Mouse (Mus musculus) cerebellum, adult 9-10 months (tissue): ENCODE results near the gene Stk10.
"Not testable (repeated sequence)": the region's sequence is repeated elsewhere in the genome, so short reads cannot be mapped to it uniquely, and the experiment has no call there.

Source experiments
- DNase-seq: peaks from one replicate; pipeline ENCODE4 v3.0.0; 2022

Gene Stk10

DNA sequence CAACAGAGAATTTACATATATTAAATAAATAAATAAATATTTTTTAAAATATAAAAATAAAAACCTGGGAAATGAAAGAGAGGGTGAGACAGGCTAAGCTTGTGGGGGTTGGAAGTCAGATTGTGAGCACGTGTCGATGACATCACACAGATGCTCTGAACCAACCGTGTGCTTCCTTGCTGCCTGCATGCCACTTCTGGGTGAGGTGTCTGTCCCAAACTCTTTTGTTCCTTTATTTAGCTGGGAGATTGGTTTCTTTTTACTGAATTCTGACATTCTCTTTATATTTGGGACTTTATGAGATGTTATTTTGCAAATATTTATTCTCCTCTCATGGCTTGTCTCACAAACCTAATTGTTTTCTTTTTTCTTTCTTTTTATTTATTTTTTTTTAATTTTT lies 72.8 kb downstream of the Stk10 start:
- DNase-seq, result no peak

DNA sequence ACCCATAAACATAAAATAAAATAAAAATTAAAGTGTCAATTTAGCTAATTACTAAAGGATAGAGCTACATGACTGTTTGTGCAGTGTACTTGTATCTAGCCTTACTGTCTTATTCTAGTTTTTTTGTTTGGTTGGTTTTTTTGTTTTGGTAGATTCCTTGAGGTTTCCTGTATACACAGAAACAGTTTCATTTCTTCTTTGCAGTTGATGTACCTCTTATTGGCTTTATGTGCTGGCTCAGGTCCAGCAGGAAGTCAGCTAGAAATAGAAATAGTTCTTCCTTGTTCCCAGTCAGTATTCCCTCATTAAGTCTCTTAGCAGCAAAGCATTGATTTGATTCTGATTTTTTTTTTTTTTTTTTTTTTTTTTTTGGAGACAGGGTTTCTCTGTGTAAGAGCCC lies 74.2 kb downstream of the Stk10 start:
- DNase-seq, result no peak

DNA sequence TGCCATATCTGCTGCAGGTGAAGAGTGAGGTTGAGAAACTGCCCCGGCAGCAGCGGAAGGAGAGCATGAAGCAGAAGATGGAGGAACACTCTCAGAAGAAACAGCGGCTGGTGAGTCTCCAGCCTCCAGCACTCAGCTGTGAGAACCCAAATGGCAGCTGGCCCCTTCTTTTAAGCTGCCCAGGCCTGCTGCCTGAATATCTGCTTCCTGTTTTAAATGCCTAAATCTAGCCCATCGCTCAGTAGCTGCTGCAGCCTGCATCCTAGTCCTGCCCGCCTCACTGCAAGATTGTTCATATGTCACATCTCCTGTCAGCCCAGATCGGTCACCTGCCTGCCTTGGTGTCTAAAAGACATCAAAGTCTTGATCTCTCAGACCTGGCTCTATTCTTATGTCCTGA lies 77.5 kb downstream of the Stk10 start:
- DNase-seq, result no peak

DNA sequence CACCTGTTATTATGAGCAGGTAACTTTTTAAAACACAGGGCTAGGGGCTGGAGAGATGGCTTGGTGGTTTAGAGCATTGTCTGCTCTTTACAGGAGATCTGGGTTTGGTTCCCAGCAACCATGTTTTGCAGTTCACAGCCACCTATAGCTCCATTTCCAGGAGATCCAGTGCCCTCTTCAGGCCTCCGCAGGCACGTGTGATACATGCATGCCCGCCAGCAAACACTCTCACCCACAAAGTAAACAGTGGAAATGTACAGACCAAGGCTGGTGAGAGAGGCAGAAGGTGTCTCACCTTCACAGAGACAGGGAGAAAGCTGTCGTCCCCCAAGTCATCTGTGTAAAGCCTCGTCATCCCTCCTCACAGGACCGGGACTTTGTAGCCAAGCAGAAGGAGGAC lies 79.2 kb downstream of the Stk10 start:
- no peak for DNase-seq

DNA sequence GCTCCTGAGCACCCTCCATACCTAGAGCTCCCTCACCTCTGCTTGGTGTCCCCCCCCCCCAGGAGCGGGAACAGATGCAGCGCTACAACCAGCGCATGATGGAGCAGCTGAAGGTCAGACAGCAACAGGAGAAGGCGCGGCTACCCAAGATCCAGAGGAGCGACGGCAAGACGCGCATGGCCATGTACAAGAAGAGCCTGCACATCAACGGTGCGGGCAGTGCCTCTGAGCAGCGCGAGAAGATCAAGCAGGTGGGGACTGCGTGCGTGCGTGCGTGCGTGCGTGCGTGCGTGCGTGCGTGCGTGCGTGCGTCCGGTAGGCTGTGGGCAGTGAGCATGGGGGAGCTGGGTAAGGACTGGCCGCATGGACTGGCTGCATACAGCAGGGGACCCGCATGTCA lies 81.4 kb downstream of the Stk10 start:
- no peak for DNase-seq

DNA sequence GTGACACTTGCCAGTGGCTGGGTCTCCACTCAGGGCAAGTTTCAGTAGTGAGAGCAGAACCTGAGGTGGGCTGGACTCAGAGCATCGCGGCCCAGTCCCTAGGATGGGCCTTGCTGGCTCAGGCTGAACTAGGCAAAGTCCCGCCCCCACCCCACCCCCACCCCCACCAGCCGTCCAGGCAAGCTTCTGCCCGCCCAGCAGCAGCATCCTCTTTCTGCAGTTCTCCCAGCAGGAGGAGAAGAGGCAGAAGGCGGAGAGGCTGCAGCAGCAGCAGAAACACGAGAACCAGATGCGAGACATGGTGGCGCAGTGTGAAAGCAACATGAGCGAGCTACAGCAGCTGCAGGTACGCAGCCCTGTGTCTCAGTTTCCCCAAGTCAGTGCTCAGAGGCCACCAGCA lies 82.5 kb downstream of the Stk10 start:
- no peak for DNase-seq

DNA sequence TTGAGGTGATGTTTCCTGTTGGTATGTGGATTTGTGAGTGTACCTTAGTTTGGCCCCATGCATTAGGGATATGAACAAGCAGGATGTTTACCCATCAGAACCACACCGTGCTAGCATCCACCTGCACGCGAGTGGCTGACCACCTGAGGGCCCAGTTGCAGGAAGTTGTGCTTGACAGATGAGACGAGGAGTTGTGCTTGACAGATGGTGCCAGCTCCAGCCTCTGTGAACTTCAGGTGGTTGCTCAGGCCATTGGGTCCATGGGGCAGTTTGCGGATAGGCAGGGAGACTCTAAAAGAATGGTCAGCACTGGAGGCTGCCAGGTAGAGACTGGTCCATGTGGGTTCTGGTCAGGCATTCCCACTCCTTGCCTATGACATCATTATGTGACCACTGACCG lies 83.0 kb downstream of the Stk10 start:
- DNase-seq, result no peak

DNA sequence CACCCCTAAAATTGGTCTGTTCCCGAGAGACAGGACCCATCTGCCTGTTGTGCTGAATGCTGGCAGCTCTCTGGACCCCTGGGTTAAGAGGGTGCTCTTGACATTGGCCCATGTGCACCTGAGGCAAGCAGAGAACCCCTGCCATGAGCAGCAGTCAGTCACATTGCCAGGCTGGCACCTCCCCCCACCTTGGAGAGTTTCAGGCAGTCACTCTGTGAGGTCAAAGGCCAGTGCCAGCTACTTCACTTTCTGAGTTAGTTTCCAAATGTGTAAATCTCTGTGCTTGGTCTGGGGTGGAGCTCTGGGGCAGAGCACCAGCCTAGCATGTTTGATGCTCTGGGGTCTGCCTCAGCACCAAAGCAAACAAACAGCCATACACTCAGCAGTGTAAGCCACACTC lies 84.9 kb downstream of the Stk10 start:
- DNase-seq, result no peak

DNA sequence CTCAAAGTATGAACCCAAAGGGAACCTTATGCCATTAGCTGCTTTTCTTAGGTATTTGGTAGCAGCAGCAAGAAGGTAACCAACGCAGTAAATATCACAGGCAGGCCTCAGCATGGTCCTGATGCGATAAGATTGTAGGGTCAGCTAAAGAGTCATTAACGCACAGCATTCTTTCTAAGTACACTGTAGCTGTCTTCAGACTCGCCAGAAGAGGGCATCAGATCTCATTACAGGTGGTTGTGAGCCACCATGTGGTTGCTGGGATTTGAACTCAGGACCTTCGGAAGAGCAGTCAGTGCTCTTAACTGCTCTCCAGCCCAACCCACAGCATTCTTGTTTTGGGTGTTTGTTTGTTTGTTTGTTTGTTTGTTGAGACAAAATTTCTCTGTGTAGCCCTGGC lies 85.5 kb downstream of the Stk10 start:
- DNase-seq, result not testable (repeated sequence)

DNA sequence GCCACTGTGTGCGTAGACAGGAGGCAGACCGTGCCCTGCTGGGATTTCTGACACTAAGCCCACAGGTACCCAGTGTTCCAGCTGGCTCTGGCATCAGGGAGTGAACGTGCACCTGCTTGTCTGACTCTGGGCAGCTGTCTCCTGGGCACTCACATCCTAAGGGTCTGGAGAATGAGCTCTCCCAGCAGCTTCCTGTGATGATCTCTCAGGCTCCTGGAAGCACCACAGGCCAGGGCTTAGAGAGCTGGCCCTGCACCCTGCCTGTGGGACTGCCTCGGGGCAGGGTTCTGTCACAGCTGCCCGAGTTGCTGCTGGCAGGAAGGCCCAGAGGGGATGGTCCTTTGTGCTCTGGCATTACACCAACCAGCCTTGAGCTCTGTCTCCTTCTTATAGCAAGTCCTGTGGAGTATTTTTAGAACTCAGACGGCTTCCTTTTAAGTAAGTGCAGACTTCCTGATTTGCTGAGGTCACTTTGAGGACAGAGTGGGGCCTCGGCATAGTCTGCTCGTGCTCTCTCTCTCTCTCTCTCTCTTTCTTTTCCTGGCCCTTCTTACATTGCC lies 86.2 kb downstream of the Stk10 start:
- no peak for DNase-seq

DNA sequence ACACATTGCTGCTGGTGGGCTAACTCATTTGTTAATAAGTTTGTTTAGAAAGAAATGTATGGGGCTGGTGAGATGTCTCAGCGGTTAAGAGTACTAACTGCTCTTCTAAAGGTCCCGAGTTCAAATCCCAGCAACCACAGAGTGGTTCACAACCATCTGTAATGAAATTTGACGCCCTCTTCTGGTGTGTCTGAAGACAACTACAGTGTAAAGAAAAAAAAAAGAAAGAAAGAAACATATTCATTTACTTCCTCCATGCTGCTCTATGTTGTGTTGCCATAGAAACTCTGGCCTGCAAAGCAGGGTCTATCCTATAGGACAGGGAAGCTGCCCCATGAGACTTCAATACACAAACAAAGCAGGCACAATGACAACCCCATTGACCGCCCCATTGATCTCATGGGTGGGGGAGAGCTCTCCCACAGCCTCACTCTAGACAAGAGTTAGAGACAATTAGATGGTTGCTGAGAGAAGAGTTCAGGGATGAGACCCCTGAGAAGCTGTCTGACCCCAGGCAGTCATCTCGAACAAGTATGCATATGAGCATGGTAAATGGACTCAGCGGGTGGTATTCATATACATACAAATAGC lies 86.9 kb downstream of the Stk10 start:
- DNase-seq, result no peak

DNA sequence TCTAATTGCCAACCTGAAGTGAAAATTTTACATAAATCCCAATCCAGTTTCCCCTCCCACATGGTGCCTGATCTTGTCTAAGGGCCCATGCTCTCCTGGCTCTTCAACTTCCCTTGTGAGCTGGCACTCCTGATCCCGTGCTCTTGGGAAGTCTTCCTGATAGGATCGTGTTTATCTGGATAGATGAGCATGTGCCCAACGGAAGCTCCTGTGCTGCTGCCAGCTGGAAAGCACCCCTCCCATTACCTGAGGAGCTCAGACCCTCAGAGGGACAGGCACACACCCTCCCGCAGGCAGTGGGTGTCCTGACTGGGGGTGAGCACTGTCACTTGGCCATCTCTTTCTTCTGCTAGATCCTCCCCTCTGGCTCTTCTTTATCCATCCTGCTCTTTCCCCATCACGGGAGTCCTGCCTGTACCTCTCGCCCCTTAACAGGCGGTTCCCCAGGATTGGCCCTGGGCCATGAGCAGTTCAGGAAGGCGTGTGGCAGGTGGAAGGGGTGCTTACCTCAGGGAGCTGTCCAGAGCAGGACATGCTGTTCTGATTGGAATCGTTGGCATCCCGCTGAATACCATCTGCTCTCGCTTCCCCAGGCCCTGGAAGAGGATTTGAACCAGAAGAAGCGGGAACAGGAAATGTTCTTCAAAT lies 88.8 kb downstream of the Stk10 start:
- peak; percentile 99 for DNase-seq

DNA sequence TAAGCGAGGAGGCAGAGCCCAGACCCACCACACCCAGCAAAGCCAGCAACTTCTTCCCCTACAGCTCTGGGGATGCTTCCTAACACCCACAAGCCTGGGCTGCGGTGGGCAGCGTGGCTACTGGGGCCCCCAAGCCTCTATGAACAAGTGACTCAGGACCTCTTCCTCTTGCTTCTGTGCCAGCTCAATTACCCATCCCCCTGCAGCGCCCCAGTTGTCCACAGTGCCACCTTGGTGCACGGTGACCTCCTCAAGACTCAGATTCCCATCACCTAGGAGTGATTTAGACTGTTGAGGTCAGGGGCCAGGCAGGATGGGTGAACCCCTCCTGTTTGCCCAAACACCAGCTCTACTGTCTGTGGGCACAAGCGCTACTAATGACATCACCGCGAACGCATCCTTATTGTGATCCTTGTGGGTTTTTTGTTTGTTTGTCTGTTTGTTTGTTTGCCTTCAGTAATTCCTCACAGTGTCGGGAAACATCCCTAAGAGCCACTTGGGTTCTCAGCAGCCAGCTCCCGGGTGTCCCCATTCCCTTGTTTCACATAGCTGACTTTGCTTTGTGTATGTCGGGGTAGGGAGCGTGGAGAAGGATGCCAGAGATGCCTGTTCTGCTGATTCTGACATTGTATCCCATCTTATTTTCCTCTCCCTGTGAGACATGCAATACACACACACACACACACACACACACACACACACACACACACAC lies 89.5 kb downstream of the Stk10 start:
- no peak for DNase-seq

DNA sequence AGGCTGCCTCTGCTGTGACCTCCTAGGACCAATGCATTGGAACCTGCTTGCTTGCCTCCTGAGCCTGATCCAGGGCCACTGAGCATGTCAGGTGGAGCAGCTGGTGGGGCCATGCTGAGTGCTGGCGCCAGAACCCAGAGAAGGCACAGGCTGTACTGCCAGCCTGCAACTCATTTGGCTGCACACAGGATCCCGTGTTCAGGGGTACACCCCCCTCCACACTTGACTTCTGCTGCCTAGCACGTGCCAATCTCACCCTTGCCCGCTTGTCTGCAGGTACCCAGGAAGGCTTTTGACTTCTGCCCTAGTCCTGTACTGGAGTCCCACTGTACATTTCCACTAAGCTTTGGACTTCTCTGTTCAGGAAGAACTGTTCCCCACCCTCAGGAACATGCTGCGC lies 90.1 kb downstream of the Stk10 start:
- peak; percentile 99 for DNase-seq

DNA sequence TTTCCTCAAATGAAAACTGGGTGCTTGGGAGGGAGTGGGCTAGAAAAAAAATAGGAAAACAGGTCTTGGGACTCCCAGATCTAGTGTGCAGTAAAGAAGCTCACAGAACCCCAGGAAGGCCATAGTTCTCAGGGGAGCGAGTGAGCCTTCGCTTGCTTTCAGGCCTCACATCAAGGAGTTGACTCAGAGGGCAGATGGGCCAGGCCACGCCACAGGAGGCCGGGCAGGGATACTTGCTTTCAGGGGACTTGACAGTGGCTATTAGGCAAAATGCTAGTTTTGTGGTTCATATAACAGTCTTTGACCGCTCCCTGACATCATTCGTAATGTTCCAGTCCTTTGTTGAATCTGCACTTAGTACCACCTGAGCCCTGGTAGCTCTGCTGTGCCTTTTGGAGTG lies 90.8 kb downstream of the Stk10 start:
- DNase-seq, result peak; percentile 76

DNA sequence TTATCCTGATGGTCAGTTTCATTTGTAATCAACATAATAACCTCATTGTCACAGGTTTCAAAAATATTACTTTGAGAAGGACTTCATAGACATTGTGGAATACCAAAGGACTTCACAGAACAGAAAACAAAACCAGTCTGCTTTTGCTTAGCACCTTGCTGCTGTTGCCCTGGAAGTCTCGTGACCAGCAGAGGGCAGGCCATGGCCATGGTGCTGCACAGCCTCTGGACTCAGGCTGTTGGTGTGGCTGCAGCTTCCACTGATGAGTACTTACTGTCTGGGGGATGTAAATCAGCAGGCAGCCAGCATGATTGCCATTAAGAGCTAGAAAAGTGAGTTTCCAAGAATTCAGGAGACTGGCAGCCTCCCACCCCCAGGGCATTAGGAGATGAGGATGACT lies 92.6 kb downstream of the Stk10 start:
- DNase-seq, result peak; percentile 75

DNA sequence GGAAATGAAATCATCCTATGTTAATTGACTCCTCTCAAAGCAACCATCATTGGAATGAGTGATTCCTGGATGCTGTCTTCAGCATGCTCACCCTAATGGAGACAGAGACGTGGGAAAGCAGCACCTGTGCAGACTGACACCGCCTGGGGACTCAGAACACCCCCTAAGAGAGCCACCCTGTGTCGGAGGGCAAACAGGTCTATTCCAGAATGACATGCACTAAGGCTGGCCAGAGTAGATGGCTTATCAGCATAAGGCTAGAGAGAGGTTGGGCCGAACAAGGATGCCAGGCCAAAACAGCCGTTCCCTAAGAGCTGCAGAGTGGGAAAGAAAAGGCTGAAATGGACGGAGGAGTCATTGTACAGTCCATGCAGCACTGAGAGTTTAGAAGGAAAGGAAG lies 93.0 kb downstream of the Stk10 start:
- no peak for DNase-seq

DNA sequence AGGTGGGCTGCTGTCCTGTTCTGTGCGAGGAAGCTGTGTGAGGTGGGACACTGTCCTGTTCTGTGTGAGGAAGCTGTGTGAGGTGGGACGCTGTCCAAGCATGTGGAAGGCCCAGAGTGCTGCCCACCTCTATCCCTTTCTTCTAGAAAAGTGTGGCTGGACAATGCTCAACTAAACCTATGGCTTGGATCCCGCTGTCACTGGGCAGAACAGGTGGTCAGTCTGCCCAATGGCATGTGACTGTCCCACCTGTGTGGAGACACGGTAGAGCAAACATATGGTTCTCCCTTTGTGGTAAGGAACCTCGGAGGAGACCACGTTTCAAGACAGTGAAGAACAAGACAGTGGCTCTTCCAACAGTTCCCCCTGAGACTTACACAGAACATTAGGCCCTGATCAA lies 94.8 kb downstream of the Stk10 start:
- peak; percentile 73 for DNase-seq

DNA sequence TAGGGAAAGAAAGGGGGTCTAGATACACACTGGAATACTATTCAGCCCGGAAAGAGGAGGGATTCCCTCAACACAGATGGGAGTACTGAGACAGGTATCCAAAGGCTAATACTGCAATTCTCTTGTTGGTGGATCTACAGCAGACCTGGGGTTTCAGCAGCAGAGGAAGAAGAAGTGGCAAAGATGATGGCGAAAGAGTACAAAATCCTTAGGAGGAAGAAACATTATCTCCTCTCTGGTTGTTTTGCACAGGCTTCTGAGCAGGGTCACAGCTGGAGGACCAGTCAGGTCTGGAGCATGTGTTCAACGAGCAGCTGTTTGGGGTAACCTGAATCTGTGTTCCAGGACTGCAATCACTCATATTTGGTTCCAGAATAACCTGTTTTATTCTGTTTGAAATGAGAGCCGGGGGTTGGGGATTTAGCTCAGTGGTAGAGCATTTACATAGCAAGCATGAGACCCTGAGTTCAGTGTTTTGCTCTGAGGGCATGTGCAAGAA lies 96.7 kb downstream of the Stk10 start:
- no peak for DNase-seq

DNA sequence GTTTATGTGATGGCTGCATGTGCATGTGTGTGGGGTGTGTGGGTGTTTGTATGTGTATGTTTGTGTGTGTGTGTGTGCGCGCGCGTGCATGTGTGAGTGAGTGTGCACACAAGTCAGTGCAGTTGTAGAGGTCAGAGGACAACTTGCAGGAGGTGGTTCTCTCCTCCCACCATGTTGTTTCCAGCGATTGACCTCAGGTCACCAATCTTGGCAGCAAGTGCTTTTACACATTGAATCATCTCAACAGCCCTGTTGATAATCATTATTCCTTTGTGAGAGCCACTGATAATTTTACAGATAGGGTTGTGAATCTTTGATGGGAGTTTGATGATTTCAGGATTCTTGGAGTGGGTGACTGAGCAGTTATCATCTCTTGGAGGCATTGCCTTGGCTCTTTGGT lies 99.6 kb downstream of the Stk10 start:
- no peak for DNase-seq

DNA sequence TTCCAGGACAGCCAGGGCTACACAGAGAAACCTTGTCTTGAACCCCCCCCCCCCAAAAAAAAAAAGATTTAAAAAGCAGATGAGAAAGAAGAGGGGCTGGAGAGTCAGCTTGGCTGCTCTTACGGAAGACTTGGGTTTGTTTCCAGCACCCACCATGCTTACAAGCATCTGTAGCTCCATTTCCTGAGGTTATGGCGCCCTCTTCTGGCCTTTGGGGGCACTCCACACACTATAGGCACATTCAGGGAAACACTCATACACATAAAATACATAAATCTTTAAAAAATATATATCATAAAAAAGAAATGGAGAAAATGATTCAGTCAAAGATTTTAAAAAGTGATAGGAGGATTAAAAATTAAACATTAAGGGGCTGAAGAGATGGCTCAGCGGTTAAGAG lies 100.4 kb downstream of the Stk10 start:
- no peak for DNase-seq

DNA sequence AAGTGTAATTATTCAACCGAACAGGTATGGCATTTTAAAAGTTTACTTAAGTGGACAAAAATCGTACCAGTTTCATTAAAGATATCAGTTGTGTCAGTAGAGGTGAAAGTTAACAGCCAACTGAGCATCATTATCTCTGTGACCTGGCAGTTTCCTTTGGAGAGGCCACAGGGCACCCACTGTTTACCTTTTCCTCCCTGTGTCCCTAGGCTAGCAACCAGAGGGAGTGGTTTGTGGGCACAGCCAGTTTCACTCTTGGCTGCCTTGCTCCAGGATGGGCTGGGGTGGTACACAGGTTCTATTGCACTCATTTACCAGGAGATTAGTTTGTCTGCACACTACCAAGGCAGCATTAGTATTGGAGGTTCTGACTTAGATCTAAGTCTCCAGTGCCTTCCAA lies 101.0 kb downstream of the Stk10 start:
- no peak for DNase-seq

DNA sequence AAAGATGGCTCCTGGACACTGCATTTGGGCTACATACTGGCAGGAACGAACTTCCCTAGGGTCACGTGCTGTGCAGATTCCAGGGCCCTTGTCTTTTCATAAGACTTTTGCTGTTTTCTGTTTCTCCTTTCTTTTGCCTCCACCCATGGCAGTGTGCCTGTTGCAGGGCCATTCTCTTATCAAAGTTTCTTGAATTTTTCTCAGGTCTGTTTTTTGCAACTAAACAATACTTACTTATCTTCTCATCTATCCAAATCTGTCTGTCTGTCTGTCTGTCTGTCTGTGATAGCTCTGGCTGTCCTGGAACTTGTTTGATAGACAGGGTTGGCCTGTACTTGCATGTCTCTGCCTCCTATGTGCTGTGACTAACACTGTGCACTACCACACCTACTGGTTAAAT lies 101.7 kb downstream of the Stk10 start:
- no peak for DNase-seq

DNA sequence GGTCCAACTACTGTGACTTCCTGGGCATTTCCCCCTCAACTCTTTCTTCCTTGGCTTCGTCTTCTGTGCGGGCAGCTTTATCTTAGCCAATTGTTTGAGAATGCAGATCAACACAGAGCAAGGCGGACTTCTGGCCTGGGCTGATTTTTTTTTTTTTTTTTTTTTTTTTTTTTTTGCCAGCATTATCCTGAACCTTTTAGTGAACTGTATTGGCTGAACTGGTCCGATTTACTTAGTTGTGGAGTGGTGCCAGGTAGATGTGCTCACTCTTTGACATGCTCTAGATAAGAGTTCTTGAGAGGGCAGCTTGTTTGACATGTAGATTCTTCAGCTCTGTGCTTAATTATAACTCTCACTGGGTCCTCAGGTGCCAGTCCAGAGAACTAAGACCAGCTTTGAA lies 103.2 kb downstream of the Stk10 start:
- DNase-seq, result no peak
